In genomic region chr2:148421112-148421511, GRCm38 (mm10) we compare ENCODE assay signal across 19 mouse cellular contexts. TPM values are rescaled to one million over a fixed set of nuclear protein-coding genes. Genes with fewer than 3 reads are reported as not detected.
"Had no signal": no experiment of that assay in that cellular context is flagged by ENCODE, and none has a peak within 500 bp of the region (broad histone marks: within the 10 kb centered on the region; RNA-seq: fewer than 3 reads in every experiment).

No protein-coding gene starts in this region.

- H3K27ac ChIP-seq: kidney, embryonic 15.5 days; limb, embryonic 12.5 days; limb, embryonic 15.5 days; liver, embryonic 15.5 days; macrophage; midbrain, embryonic 12.5 days; midbrain, embryonic 15.5 days; neural tube, embryonic 13.5 days had no signal

- DNase-seq: kidney, adult 11 months; kidney, adult 8-10 months; kidney, postnatal 36 days; left cerebral cortex, postnatal 4 days; retina, postnatal 1 day; right cerebral cortex, postnatal 25 days; thymus, adult 18-20 months; thymus, postnatal 4 days had no signal

- H3K36me3 ChIP-seq: intestine, embryonic 15.5 days; kidney, embryonic 15.5 days; limb, embryonic 12.5 days; limb, embryonic 15.5 days; liver, embryonic 15.5 days; midbrain, embryonic 12.5 days; midbrain, embryonic 15.5 days; neural tube, embryonic 13.5 days had no signal

- H3K9ac ChIP-seq: intestine, embryonic 15.5 days; kidney, embryonic 15.5 days; limb, embryonic 12.5 days; limb, embryonic 15.5 days; liver, embryonic 15.5 days; midbrain, embryonic 12.5 days; midbrain, embryonic 15.5 days; neural tube, embryonic 13.5 days had no signal

- ATAC-seq: midbrain, embryonic 15.5 days had no signal

- H3K4me3 ChIP-seq: intestine, embryonic 15.5 days; kidney, embryonic 15.5 days; limb, embryonic 12.5 days; limb, embryonic 15.5 days; liver, embryonic 15.5 days; midbrain, embryonic 12.5 days; midbrain, embryonic 15.5 days; neural tube, embryonic 13.5 days had no signal

- H3K4me2 ChIP-seq: intestine, embryonic 15.5 days; kidney, embryonic 15.5 days; limb, embryonic 12.5 days; limb, embryonic 15.5 days; liver, embryonic 11.5 days; liver, embryonic 15.5 days; midbrain, embryonic 12.5 days; midbrain, embryonic 15.5 days; neural tube, embryonic 13.5 days had no signal

- H3K27me3 ChIP-seq: intestine, embryonic 15.5 days; kidney, embryonic 15.5 days; limb, embryonic 12.5 days; limb, embryonic 15.5 days; liver, embryonic 15.5 days; midbrain, embryonic 12.5 days; midbrain, embryonic 15.5 days; neural tube, embryonic 13.5 days had no signal

- H3K4me1 ChIP-seq: intestine, embryonic 15.5 days; kidney, embryonic 15.5 days; limb, embryonic 12.5 days; limb, embryonic 15.5 days; liver, embryonic 15.5 days; midbrain, embryonic 12.5 days; midbrain, embryonic 15.5 days; neural tube, embryonic 13.5 days had no signal

- H3K9me3 ChIP-seq: intestine, embryonic 15.5 days; kidney, embryonic 15.5 days; limb, embryonic 12.5 days; limb, embryonic 15.5 days; liver, embryonic 15.5 days; midbrain, embryonic 12.5 days; midbrain, embryonic 15.5 days; neural tube, embryonic 13.5 days had no signal

RNA-seq across cellular contexts. Expression of gene Sstr4, which starts 26.0 kb away (rescaled TPM):
- polyA plus RNA-seq: liver, embryonic 15.5 days; macrophage; testis, adult 2 months had no signal
